12 mouse cellular contexts compared by ENCODE assay signal in genomic region chr15:10933930-10934329, GRCm38 (mm10). TPM values are rescaled to one million over a fixed set of nuclear protein-coding genes. Genes with fewer than 3 reads are reported as not detected.
"Had no signal": no experiment of that assay in that cellular context is flagged by ENCODE, and none has a peak within 500 bp of the region (broad histone marks: within the 10 kb centered on the region; RNA-seq: fewer than 3 reads in every experiment).

No protein-coding gene starts in this region.

- DNase-seq: liver, postnatal 0 days; lung, adult 2 months; lung, postnatal 14 days; lung, postnatal 36 days; right cerebral cortex, postnatal 14 days; thymus, adult 18-20 months; thymus, postnatal 14 days; thymus, postnatal 36 days had no signal

- ATAC-seq: liver, postnatal 0 days; lung, postnatal 0 days; midbrain, embryonic 13.5 days; midbrain, embryonic 15.5 days had no signal

RNA-seq across cellular contexts. Expression of gene C1qtnf3, which starts 18.2 kb away (rescaled TPM):
- total RNA-seq: neutrophil, adult 5-6 weeks had no signal
